Mouse (Mus musculus) liver (tissue): ENCODE measurements around the gene Stat1.

Source experiments
- DNase-seq: peaks from one replicate; pipeline ENCODE4 v3.0.0-alpha.2; 2020; ENCODE audit warnings: mixed read lengths

Gene Stat1

DNA sequence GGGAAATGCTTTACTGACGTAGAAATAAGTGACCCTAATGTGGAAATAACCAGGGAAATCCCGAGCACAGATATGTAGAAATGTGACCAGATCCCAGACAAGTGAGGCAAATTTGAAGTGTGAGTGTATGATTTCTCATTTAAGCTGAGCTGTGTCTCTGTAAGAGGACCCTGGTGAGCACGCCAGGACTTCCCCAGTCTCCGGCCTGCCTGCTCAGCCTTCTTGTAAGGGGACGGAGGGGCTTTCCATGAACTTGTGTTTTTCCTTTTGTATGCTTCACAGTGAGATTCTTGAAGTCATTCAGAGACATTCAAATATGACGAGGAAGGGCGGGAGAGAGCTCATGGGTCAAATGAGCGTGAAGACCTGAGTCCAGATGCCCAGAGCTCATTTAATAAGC lies 14.0 kb downstream of the Stat1 start:
- no peak for DNase-seq

DNA sequence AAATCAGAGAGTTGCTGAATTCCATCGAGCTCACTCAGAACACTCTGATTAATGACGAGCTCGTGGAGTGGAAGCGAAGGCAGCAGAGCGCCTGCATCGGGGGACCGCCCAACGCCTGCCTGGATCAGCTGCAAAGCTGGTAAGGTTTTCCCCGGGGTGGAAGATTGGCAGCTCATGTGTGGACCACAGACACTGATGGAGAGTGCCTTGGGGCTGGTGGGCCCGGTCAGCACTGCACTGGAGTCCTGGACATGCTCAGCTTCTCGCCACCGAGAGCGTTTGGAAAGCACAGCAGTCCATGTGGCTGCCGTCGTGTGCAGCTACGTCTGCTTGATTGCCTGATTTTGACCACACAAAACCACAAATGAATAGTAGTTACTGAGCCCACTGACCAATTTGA lies 18.1 kb downstream of the Stat1 start:
- no peak for DNase-seq

DNA sequence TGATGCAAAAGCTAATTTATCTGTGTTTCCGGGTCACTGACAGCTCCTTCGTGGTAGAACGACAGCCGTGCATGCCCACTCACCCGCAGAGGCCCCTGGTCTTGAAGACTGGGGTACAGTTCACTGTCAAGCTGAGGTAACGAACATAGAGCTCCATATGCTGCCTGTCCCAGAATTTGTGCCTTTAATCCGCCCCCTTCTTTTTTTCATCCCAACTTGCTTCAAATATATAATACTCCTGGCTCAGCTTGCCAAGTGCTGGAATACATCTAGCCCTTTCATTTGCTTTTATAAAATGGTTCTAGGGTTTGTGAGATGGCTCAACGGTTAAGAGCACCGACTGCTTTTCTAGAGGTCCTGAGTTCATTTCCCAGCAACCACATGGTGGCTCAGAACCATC lies 21.3 kb downstream of the Stat1 start:
- DNase-seq, result no peak

DNA sequence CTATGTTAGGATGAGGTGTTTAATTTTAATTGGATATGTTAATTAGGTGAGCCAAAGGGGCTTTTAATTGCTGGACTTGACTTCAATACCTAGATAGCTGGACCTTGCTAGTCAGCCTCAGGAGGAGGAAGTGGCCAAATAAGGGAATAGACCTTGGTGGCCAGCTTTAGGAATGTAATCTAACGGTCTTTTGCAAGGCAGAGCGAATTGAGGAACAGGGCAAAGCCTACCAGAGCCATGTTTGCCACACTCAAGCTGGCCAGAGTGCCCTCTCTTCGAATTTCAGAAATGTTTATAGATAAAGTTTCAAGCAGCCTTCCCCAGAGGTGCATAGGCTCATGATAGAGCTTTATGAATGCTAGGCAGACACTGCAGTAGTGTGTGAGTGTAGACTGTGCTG lies 22.2 kb downstream of the Stat1 start:
- no peak for DNase-seq

DNA sequence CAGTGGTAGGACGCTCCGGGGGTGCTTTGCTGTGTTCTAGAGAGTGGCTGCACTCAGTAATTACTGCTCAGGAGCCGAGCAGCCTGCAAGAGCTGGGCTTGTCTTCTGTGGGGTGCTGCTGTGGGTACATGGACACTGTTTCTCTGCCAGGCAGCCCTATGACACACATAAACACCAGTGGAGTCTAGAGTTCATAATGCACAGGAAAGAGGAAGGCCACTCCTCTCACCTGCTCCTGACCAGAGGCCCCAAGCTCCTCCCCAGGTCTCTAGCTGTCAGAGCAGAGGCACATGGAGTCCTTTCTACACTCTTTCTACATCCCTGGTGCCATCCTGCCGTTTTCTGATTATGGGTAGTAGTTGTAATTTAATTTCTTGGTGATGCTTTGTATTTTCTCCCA lies 22.9 kb downstream of the Stat1 start:
- no peak for DNase-seq

DNA sequence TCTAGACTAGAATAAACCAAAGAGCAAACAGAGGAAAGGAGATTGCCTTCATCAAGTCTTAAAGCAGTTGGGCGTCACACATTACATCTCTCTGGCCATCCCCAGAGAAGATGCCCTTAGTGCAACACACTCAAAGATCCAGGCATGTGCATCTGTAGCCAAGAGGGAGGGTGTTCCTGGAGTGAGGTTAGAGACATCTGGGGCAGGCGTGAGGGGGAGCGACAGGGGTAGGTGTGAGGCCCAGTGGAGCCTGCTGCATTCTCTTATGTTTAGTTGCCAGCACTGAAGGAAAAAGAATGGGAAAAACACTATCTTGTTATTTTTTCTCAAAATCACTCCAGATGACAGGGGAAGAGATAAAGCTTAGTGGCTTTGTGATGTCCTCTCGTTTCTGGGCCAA lies 24.0 kb downstream of the Stat1 start:
- no peak for DNase-seq

DNA sequence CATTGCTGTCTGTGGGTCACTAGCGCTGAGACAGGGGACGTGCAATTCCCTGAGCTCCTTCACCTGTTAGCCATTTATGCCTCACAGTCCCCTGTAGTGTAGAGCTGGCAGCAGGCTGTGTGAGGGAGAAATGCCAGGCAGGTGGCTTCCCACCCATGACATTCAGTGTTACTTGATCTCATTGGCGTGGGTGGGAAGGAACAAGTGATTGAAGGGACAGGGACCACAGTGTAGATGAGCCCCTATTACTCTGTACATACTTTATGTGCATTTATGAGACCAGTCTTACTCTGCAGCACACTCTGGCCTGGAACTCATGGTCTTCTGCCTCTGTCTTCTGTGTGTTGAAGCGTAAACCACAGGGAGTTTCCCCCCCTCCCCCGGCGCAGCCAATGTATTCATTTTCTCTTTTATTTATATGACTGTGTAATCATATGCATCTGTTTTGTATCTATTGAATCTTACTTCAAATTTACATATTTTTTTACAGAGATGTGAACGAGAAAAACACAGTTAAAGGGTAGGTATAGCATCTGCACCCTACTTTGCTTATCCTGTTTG lies 24.4 kb downstream of the Stat1 start:
- no peak for DNase-seq

DNA sequence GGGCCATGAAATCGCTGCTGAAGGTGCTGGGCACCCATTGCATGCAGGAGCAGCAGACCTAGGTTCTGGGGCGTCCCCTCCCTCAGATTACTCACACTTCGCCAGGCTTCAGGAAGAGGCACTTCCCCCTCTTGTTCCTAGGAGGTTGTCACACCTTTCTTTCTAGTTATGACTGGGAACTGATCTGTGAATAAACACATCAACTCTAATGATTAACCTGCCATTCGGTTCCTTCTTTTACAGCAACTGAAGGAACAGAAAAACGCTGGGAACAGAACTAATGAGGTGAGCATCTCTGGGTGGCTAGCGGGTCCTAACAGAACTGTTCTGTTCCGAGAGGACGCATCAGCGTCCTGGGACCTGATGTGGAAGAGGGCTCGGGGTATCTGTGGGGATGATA lies 25.7 kb downstream of the Stat1 start:
- DNase-seq, result no peak

DNA sequence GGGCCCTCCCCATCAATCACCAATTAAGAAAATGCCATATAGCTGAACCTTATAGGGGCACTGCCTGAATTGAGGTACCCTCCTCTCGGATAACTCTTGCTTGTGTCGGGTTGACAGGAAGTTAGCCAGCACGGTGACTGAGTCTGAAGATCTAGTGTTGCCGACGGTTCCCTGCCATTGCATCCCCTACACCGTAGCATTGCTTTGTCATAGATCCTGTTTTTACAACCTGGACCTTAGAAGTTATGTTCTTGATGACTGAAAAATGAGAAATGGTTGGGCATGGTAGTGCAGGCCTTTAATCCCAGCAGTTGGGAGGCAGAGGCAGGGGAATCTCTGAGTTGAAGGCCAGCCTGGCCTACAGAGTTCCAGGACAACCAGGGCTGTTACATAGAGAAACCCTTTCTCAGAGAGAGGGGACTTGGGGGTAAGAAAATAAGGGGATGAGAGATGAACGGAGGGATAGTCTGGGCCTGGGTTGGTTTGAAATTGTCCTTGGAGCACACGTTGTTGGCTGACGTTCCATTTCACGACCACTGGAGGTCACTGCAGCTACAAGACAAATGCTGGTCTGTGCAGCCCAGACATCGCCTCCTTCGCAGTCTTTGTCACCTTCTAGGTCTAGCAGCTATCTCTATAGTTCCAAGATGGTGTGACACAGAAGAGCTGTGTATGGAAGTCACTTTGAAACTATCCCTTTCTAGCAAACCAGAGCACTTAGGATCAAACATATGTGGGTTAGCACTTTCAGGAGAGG lies 27.2 kb downstream of the Stat1 start:
- peak; percentile 45 for DNase-seq

DNA sequence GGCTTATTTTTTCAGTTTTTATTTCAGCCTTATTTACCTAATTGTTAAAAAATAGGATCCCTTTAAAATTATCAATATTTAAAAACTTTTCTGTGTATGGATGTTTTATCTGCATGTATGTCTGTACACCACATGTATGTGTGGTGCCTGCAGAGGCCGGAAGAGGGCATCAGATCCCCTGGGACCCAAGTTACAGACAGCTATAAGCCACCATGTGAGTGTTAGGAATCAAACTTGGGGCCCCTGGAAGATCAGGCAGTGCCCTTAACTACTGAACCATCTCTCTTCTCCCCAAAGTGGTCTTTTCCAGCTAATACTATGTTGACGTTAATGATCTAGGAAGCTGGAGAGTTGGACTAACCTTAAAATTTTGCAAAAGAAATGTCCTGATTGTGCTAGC lies 28.2 kb downstream of the Stat1 start:
- DNase-seq, result no peak

DNA sequence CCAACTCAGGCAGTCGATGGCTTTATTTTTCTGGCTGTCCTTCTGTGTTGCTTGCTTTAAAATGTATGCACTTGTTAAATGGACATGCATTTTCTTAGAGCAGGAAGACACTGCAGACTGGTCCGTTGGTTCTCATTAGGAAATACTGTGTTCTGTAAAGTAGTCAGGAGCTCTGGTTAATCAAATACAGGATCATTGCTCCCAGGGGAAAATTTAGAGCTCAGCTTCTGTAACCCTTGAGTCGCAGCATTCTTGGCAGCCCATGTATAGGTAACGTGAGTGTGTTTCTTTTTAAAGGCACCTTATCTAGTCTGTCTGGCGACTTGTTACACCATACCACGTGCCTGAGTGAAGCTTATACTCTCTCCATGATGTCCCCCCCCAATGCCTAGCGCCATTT lies 28.9 kb downstream of the Stat1 start:
- DNase-seq, result no peak

DNA sequence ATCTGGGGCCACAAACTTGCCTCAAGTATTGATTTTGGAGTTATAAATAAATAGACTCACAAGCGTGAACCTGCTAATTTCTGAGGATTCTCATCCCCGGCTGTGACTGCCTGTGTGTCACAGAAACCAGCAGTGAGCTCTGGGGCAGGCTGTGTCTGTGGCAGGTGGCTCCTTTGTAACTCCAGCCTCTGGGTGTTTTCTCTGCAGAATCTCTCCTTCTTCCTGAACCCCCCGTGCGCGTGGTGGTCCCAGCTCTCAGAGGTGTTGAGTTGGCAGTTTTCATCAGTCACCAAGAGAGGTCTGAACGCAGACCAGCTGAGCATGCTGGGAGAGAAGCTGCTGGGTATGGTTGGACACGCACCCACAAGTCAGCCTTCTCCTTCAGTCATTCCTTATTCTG lies 29.5 kb downstream of the Stat1 start:
- DNase-seq, result no peak

DNA sequence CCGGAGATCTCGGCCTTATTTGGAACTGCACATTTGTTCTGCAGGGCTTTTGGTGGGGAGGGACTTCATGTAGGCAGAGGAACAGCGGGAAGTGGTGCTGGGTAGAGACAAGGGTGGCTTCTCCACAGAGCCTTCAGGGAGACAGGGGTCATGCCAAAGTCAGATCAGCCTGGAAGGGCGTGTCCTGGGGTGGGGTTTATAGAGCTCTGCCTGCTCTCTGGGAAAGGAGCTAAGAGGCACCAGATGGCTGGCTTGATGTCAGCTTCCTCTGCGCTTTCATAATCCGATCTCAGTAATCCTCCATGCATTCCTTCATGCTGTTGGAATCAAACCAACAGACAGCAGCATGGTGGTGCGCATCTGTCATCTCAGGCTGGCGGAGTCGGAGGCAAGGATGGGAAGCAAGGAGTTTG lies 30.7 kb downstream of the Stat1 start:
- peak; percentile 72 for DNase-seq

DNA sequence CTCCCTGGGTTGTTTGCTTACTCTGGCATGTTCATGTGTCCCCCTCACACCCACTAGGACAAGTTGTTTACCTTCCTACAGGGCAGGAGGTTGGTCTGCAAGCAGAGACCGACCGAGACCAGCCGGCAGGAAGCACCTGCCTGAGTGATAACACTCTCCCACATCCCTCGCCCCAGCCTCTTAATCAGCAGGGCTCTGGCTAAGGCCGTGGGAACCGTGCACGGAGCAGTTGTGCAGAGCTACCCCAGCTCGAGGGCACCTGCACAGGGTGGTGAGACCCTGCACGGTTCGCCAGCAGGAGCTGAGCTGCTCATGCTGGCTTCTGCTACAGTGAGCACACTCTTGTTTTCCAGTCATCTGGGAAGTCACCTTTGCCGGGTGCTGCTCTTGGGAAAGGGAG lies 31.4 kb downstream of the Stat1 start:
- peak; percentile 59 for DNase-seq

DNA sequence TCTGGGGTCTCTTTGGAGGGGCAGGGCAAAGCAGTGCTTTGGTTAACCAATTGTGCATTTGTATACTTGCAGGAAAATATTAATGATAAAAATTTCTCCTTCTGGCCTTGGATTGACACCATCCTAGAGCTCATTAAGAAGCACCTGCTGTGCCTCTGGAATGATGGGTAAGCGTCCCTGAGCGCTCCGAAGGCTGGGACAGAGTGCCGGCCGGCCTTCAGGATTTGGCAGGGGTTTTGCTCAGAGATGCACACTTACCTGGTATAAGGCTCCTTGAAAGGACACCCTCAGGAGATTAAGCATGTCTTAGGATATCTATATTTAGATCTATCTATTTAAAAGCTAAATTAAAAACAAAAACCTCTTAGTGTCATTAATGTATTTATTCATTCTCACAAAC lies 31.9 kb downstream of the Stat1 start:
- no peak for DNase-seq

DNA sequence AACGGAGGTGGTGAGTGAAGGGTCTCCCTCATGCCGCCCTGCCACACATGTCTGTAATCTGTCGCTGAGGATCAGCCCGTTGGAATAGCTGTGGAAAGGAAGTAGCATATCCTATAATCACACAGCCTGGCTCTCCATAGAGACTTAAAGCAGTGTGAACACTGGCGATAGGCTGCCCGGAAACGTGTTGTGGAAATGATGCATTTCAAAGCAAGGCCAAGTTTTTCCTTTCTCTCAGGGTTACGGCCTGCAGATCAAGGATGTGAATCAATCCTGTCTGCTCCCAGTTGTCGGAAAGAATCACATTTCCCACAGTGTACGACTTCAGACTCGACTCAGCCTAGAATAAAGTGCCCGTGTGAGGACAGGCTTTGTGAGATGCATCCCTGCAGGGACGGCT lies 33.1 kb downstream of the Stat1 start:
- DNase-seq, result no peak

DNA sequence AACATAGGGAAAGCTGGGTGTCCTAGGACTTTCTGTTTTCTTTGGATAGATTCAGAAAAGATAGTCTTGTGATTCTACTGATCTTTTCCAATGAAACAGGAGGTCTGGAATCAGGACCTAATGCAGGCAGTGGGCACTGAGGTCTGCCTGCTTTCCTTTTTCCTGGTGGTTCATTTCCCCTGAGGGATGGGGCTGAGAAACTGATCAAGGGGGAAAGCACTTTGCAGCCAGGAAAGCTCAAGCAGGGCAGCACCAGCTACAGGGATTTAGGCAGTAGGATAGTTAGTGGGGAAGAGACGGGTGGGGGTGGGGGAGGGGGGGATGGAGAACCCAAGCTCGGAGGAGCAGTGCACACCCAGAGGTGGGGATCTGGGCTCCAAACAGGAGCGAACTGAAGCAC lies 33.7 kb downstream of the Stat1 start:
- no peak for DNase-seq

DNA sequence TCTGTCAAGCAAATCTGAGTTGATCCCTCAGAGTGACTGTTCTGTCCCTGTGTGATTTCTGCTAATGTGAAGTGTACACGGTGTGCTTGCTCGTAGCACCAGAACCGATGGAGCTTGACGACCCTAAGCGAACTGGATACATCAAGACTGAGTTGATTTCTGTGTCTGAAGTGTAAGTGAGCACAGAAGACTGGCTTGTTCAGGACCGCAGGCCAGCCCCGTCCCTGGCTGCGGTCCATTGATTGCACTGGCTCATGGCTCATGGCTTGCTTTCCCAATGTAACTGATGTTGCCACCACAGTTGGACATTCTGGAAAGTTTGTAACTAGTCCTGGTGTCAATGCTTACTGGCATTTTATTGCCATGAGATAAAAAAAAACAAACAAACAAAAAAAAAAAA lies 35.6 kb downstream of the Stat1 start:
- DNase-seq, result no peak

DNA sequence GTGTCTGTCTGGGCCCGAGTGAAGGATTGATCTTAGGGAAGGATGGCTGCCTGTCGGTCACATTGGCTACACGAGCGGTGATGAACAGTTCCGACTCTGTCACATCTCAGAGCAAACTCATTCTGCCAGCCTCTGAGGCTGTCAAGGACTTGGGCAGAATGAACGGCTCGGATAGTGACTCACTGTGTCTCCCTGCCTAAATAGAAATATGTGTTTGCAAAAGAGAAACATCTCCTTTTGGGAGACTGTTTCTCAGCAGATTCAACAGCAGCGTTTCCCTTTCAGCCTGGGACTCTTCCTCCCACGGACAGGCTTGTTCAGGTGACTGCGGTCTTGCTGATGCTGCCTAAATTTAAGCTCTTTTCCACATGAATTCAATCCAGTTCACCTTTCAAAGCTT lies 37.1 kb downstream of the Stat1 start:
- no peak for DNase-seq

DNA sequence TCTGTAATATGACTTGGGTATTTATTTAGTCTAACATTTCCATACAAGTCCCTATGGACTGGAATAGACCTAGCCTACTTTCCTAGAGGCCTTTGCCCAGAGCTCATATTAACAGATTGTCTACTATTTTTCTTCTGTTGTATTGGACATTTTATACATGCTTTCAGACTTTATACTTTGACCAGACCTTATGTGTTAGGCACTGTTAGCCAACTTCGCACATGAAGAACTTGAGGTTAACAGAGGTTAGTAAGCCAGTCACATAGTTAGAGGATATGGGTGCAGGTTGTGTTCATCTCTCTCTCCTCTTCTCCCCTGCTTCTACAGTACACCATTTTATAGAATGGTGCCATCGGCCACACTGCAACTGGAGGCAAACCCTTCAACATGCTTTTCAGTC lies 38.8 kb downstream of the Stat1 start:
- no peak for DNase-seq

DNA sequence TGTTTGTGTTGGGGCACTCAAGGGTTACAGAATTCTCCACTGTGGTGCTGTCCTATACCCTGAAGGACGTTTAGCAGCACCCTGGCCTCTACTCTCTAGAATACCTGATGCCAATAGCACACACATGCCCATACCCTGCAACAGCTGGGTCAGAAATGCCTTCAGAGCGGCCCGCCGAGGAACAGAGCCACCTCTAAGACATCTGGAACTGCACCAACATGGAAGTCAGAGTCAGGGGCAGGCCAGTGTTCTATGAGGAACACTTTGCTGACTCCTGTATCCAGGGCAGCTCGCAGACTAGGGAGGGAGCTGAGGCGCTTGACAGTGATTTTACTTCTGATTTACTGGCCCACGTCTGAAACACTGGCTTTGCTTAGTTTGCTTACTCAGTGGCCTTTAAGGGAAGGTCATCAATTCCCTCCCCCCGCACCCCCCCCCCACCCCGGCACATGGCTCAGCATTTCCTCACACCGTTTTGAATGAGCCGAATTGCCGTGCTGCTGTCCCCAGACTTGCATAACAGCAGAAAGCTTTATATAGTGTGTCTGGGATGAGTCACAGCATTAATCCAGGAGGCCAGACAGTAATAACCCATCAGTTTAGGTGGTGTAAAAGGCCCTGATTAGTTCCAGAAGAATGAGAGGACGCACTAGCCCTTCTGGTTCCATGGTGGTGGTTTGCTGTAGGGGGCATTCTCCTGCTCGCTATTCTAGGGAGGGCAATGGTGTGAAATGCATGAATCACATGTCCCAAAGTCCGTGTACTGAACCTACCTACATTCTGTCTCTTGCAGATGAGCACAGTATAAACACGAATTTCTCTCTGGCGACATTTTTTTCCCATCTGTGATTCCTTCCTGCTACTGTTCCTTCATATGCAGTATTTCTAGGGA lies 39.5 kb downstream of the Stat1 start:
- no peak for DNase-seq

DNA sequence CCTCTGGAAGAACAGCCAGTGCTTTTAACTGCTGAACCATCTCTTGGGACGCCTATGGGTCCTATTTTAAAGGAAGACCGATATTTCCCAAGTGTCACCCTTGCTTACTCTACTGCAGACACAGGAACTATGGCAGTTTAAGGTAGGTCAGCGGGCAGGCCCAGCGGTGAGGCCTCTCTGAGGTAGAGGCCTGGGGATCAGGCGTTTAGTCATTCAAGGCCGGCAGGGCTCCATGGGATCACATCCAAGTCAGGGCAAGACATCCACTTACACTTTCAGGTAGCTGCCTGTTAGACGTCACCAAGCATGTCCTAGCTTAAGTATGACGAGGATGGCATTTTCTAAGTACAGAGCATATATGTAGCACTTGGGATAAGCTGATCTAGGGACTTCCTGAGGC lies 41.9 kb downstream of the Stat1 start:
- no peak for DNase-seq

DNA sequence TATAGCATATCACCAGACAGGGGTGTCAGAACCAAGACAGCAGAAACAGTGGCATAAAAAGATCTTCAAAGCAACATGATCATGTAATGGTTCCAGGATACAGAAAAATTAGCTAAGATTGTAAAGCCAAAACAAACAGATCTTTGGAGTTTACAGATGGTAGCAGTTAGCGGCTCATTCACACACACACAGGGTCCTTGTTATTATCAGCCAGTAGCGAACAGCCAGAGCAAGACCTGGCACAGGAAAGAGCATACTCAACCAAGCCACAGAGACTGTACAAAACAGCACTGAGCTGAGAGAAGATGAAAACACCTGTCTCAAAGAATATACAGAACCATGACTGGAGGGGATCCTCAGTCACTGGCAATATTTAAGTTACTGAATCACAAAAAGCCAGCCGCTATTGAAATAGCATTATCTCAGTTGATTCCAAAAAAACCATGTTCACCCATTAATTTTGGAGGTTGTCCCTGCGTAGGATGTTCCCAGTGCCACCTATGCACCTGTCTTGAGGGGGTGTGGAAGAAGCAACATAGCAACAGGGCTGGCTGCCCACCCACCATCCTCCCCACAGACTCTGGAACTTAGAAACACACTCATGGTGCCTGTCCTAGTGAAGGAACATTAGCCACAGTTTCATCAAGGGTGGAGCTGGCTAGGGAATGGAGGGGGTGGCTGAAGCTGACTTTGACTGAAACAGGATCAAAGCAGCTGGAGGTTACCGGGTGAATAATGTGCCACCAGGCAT lies 44.6 kb downstream of the Stat1 start:
- no peak for DNase-seq
